Mouse (Mus musculus): ENCODE data around the gene Ifnz. TPM values are rescaled to one million over a fixed set of nuclear protein-coding genes. Genes with fewer than 3 reads are reported as not detected.
A peak's percentile ranks its signal among the peaks of the same experiment; 100 is the strongest.
"Not testable (repeated sequence)": the region's sequence is repeated elsewhere in the genome, so short reads cannot be mapped to it uniquely, and the experiment has no call there.

The Ifnz gene
- not detected for total RNA-seq (2021)

DNA sequence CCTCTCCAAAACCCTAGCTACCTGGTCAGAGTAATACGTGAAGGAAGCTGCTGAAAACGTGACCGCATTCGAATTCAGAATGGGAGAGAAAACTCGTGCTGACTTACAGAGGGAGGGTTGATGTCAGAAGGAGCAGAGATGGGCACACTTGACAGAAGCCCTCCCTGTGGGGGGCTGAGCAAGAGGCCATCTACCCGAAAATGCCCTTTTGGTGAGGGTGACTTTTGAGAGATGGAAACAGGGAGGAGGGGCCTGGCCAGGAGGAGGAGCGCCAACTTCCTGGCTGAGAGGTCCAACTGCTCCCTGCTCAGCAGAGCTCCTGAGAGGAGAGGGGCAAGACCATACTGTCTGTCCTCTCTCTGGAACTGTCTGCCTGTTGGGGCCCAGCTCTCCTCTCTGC lies at the start of gene Ifnz:
Gene Ifnz, plus strand, starts transcription at position 301 of the 400 bp plus-strand sequence.
- intact Hi-C loops (cut with DNase I); DNase-seq: not testable (repeated sequence)

GRCm38 (mm10) chr4:88738480-88738879 lies 43.5 kb upstream of the Ifnz start:
- intact Hi-C loops (cut with DNase I): no loop called here
- peak; percentile 70 to 82 for DNase-seq

GRCm38 (mm10) chr4:88739036-88739435 lies 42.9 kb upstream of the Ifnz start:
- no peak for DNase-seq
- intact Hi-C loops (cut with DNase I): no loop called here

DNA sequence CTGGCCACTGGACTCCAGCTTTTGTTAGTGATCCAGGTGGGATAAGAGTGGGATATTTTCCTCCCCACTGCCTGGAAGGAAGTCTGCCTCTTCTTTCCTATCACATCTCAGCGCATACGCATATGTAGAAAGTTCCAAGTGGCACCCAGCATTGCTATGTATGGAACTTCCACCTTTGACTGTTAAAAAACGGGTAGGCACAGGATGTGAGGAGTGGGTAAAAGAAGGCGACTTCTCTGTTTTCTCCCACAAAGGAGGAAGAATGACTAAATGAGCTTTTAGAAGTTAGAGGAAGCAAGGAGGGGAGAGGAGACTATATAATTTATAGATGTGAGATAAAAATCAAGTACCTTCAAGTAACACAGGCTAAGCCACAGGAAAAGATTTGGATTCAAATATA lies 40.5 kb upstream of the Ifnz start:
- DNase-seq: no peak
- intact Hi-C loops (cut with DNase I): loop anchor here (2.0 kb wide), 1 partner anchor 15 kb away; no protein-coding TSS in a partner anchor

GRCm38 (mm10) chr4:88742771-88743371 lies 39.1 kb upstream of the Ifnz start:
- DNase-seq: no peak

GRCm38 (mm10) chr4:88744207-88744606 lies 37.7 kb upstream of the Ifnz start:
- intact Hi-C loops (cut with DNase I): no loop called here
- no peak for DNase-seq

More at GRCm38 (mm10) chr4:88742771-88743371, 39.1 kb upstream of the Ifnz start:
- intact Hi-C loops (cut with DNase I): no loop called here

GRCm38 (mm10) chr4:88749926-88750325 lies 32.0 kb upstream of the Ifnz start:
- no peak for DNase-seq
- intact Hi-C loops (cut with DNase I): no loop called here

DNA sequence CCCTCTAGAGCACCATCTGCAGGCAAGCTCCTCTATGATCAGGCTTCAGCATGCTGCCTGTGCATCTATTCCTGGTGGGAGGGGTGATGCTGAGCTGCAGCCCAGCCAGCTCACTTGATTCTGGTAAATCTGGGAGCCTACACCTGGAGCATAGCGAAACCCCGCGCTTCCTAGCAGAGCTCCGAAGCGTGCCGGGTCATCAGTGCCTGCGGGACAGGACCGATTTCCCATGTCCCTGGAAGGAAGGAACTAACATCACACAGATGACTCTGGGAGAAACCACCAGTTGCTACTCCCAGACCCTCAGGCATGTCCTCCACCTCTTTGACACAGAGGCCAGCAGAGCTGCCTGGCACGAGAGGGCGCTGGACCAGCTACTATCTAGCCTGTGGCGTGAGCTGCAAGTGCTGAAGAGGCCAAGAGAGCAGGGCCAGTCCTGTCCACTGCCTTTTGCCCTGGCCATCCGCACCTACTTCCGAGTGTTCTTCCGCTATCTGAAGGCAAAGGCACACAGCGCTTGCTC lies 27.1 kb upstream of the Ifnz start, which contains the start of gene Gm13271:
Gene Gm13271, plus strand, starts transcription at position 51 of the 523 bp plus-strand sequence.
- DNase-seq: peak; percentile 71 to 80
- intact Hi-C loops (cut with DNase I): loop anchor here (2.0 kb wide), 1 partner anchor 58 kb away; no protein-coding TSS in a partner anchor

- intact Hi-C loops (cut with DNase I): loop anchor here (2.0 kb wide), 1 partner anchor 16 kb away; no protein-coding TSS in a partner anchor
- DNase-seq: peak; percentile 12 to 52
These were observed 25.1 kb upstream of the Ifnz start for GRCm38 (mm10) chr4:88756581-88757513.

DNA sequence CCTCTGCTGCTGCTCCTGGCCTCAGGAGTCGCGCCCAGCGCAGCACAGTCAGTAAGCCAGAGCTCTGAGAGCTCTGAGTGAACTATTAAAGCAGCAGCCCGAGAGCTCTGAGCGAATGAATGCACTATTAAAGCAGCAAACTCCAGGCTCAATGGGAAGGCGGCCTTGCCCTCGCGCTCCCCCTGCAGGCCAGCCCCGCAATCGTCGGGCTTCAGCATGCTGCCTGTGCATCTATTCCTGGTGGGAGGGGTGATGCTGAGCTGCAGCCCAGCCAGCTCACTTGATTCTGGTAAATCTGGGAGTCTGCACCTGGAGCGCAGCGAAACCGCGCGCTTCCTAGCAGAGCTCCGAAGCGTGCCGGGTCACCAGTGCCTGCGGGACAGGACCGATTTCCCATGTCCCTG lies 24.3 kb upstream of the Ifnz start:
- peak; percentile 93 to 94 for DNase-seq
- intact Hi-C loops (cut with DNase I): loop anchor here (2.0 kb wide), 1 partner anchor 17 kb away; no protein-coding TSS in a partner anchor

GRCm38 (mm10) chr4:88758751-88759150 lies 23.2 kb upstream of the Ifnz start:
- peak in 1 of 2 experiments; percentile 4 for DNase-seq
- intact Hi-C loops (cut with DNase I): not testable (repeated sequence)

DNA sequence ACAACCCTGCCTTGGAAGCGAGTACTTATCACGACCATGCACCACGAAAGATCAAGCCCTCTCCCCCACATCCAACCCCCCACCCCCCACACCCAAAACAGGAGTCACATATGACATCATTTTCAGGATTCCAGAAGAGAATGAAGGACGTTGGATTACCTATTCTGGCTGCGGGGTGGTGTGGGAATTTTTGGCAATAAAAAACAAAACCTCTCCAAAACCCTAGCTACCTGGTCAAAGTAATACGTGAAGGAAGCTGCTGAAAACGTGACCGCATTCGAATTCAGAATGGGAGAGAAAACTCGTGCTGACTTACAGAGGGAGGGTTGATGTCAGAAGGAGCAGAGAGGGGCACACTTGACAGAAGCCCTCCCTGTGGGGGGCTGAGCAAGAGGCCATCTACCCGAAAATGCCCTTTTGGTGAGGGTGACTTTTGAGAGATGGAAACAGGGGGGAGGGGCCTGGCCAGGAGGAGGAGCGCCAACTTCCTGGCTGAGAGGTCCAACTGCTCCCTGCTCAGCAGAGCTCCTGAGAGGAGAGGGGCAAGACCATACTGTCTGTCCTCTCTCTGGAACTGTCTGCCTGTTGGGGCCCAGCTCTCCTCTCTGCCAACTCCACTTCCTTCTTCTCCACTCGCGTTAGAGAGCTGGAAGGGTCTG lies 22.2 kb upstream of the Ifnz start, which contains the start of gene Gm13283:
Gene Gm13283, plus strand, starts transcription at position 510 of the 659 bp plus-strand sequence.
- DNase-seq: peak; percentile 42 to 56
- intact Hi-C loops (cut with DNase I): not testable (repeated sequence)

- peak; percentile 77 to 88 for DNase-seq
- intact Hi-C loops (cut with DNase I): not testable (repeated sequence)
These were observed 21.5 kb upstream of the Ifnz start for GRCm38 (mm10) chr4:88760431-88760830.

DNA sequence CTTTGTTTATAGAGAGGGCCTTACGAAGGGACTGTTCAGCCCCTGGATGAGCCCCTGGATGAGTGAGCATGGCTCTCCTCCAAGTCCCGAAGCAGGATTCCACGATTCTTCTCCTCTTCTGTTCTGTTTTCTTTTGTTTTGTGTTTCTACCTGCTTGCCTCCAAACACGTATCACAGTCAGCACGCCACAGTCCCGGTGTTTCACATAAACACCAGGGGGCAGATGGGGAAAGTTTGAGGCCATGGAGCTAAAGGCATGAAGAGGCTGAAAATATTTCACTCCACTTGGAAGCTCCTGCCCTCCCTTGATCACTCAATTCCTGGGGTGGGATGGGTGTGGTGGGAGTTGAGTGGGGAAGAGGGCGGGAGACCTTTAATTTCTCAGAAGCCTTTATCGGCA lies 20.2 kb upstream of the Ifnz start:
- intact Hi-C loops (cut with DNase I): not testable (repeated sequence)
- peak; percentile 76 to 77 for DNase-seq

DNA sequence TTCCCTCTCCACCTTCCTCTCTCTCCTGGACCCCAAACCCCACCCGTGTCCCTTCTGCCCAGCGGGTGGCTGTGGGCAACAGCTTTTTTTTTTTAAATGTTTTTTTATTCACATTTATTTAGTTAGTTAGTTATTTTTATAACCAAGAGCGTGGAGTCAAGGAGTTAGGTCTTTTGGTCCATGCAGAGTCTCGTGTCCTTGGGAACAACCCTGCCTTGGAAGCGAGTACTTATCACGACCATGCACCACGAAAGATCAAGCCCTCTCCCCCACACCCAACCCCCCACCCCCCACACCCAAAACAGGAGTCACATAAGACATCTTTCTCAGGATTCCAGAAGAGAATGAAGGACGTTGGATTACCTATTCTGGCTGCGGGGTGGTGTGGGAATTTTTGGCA lies 19.6 kb upstream of the Ifnz start:
- DNase-seq: peak; percentile 19 to 21

DNA sequence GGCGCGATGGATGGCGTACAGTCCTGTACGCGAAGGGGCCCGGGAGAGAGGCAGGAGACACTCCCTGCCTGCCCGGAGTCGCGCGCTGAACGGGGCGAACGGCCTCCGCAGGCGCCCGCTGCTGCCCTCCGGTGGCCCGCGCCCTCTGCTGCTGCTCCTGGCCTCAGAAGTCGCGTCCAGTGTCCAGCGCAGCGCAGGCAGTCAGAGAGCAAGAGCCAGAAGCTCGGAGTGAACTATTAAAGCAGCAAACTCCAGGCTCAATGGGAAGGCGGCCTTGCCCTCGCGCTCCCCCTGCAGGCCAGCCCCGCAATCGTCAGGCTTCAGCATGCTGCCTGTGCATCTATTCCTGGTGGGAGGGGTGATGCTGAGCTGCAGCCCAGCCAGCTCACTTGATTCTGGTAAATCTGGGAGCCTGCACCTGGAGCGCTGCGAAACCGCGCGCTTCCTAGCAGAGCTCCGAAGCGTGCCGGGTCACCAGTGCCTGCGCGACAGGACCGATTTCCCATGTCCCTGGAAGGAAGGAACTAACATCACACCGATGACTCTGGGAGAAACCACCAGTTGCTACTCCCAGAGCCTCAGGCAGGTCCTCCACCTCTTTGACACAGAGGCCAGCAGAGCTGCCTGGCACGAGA lies 18.4 kb upstream of the Ifnz start:
- intact Hi-C loops (cut with DNase I): not testable (repeated sequence)
- DNase-seq: peak; percentile 67 to 70

More for the DNA sequence above, 19.6 kb upstream of the Ifnz start:
- intact Hi-C loops (cut with DNase I): not testable (repeated sequence)

DNA sequence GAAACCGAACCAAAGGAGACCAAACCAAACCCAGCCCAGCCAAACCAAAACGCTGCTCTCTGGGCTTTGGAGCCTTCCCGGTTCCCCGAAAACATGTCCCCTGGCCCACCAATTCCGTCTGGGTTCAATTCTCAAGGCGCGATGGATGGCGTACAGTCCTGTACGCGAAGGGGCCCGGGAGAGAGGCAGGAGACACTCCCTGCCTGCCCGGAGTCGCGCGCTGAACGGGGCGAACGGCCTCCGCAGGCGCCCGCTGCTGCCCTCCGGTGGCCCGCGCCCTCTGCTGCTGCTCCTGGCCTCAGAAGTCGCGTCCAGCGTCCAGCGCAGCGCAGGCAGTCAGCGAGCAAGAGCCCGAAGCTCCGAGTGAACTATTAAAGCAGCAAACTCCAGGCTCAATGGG lies 8.4 kb upstream of the Ifnz start, which contains the start of gene Gm13290:
Gene Gm13290, plus strand, starts transcription at position 301 of the 400 bp plus-strand sequence.
- intact Hi-C loops (cut with DNase I); DNase-seq: not testable (repeated sequence)

GRCm38 (mm10) chr4:88776622-88777021 lies 5.3 kb upstream of the Ifnz start, which contains the start of gene Gm13289:
Gm13289 (plus strand) TSS chr4:88776922.
- intact Hi-C loops (cut with DNase I); DNase-seq: not testable (repeated sequence)

- intact Hi-C loops (cut with DNase I); DNase-seq: not testable (repeated sequence)
These were observed 2.4 kb upstream of the Ifnz start, which contains the start of gene Gm13272 for GRCm38 (mm10) chr4:88779550-88779949. Gm13272 (plus strand) TSS chr4:88779850.
